Mouse (Mus musculus) spleen, adult 2 months (tissue): ENCODE measurements at regions not wholly inside any gene's neighbourhood (a gene's known extent, or its start where the extent isn't known, plus 50 kb on each side); places are given as distances from the start of the nearest gene placed in this dataset.

ENCODE experiments used
- DNase-seq, 2 experiments: peaks; one replicate each; pipeline versions ENCODE4 v3.0.0 to v3.0.0-alpha.2; 2012 to 2021; ENCODE audit warnings: low spot score in 2 of 2, low read depth in 1 of 2
- H3K27ac ChIP-seq: fragments of 200-500 bp; 2 replicates; pipeline ENCODE4 v1.5.1; 2012; ENCODE audit warnings: low read length, inconsistent platforms; ENCODE audit not compliant: insufficient read depth
- H3K27me3 ChIP-seq: fragments of 200-500 bp; 2 replicates; pipeline ENCODE4 v1.6.1; 2012; ENCODE audit warnings: mild to moderate bottlenecking, moderate library complexity, low read length, inconsistent platforms; ENCODE audit not compliant: control insufficient read depth, insufficient read depth
- H3K36me3 ChIP-seq: fragments of 200-500 bp; 2 replicates; pipeline ENCODE4 v1.6.1; 2012; ENCODE audit warnings: mild to moderate bottlenecking, low read length, inconsistent platforms; ENCODE audit not compliant: control insufficient read depth, insufficient read depth
- H3K4me1 ChIP-seq: fragments of 200-500 bp; 2 replicates; pipeline ENCODE4 v1.6.1; 2011; ENCODE audit warnings: inconsistent platforms; ENCODE audit not compliant: control insufficient read depth, insufficient read depth, insufficient read length
- H3K4me3 ChIP-seq: fragments of 200-500 bp; 2 replicates; pipeline ENCODE4 v1.5.1; 2011; ENCODE audit warnings: mild to moderate bottlenecking, inconsistent platforms; ENCODE audit not compliant: insufficient read depth, insufficient read length; ENCODE audit errors: extremely low read depth
- CTCF ChIP-seq: fragments of 200-500 bp; IDR thresholded peaks from 2 replicates; pipeline ENCODE4 v1.5.1; 2011; ENCODE audit warnings: mild to moderate bottlenecking, inconsistent platforms; ENCODE audit not compliant: insufficient read depth, insufficient read length, insufficient replicate concordance; ENCODE audit errors: extremely low read depth
- POLR2A ChIP-seq: fragments of 200-500 bp; IDR thresholded peaks from 2 replicates; pipeline ENCODE4 v1.6.1; 2011; ENCODE audit warnings: low read depth, low read length, inconsistent platforms
- WGBS: fragments of 180-500 bp; shearing (Covaris S2); methylation state at CpG from one replicate; pipeline ENCODE4 v1.1.7; 2018; 5-methylcytosine and 5-hydroxymethylcytosine counted together

DNA sequence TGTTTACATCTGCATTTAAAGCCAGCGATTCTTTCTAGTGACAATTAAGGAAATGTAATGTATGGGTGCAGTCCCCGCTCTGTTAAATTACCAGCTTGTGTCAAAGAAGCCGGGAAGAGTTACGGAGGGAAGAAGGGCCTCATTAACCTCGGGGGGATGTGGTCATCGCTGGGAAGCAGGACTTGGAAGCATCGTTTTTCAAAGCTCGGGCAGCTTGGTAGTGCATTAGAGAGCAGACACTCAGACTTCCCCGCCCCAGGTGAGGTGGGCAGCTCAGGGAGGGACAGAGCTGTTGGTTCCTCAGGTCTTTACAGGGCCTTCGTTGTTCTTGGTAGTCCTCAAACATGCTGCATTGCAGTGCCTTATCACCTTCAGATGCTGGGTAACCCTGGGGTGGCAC lies 236.1 kb upstream of the Zfp64 start:
- WGBS = 67% methylated on average over 10 of the region's 10 CpGs
- Histone ChIP-seq H3K4me1 (no peaks in the 10 kb centered on the region), H3K27me3 (no peaks in the 10 kb centered on the region), H3K4me3 (no peak overlapping the region), H3K36me3 (no peaks in the 10 kb centered on the region), H3K27ac (no peak overlapping the region)
- TF ChIP-seq CTCF (no peak), POLR2A (no peak)
- no peak for DNase-seq

- 90% methylated on average over 3 of the region's 3 CpGs for WGBS
- no peak for DNase-seq
These were observed 222.2 kb upstream of the Zfp64 start for GRCm38 (mm10) chr2:169177565-169177964.

DNA sequence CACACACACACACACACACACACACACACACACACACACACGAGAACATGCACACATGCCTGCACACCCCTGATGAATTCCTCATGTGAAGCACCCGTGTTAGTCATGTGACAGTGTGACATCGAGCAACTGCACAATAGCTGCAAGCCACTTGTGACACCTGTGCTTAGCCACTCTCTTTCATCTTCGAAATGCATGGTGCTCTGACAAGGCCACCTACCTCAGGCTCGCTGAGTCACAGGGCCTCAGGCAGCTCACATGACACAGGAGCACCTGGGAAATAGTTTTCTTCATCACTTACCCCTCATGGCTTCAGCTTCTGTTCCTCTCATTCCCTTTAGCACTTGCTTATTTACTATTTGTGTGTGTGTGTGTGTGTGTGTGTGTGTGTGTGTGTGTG lies 213.4 kb upstream of the Zfp64 start:
- Histone ChIP-seq H3K36me3 (no peaks in the 10 kb centered on the region), H3K4me3 (no peak overlapping the region), H3K27me3 (no peaks in the 10 kb centered on the region), H3K4me1 (no peaks in the 10 kb centered on the region), H3K27ac (no peak overlapping the region)
- TF ChIP-seq CTCF (no peak), POLR2A (no peak)
- no peak for DNase-seq
- 63% methylated on average over 5 of the region's 5 CpGs for WGBS

More at GRCm38 (mm10) chr2:169177565-169177964, 222.2 kb upstream of the Zfp64 start:
- no peaks in the 10 kb centered on the region for H3K4me1 ChIP-seq
- no peaks in the 10 kb centered on the region for H3K36me3 ChIP-seq
- no peak overlapping the region for H3K27ac ChIP-seq
- TF ChIP-seq CTCF (no peak), POLR2A (no peak)
- no peaks in the 10 kb centered on the region for H3K27me3 ChIP-seq
- no peak overlapping the region for H3K4me3 ChIP-seq

DNA sequence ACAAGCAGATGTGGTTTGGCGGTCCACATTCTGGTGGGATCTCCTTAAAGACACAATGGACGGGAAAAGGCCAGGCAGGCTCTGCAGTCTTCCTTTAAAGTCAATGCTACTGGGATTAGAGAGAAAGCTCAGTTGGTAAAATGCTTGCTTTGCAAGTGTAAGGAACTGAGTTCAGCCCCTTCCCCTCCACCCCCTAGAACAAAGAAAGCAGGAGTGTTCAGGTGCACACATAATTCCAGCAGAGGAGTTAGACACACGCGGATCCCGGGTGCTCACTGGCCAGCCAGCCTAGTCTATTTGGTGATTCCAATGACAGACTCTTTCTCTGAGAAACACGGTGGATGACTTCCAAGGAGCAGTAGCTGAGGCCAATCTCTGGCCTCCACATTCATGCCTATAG lies 213.0 kb upstream of the Zfp64 start:
- Histone ChIP-seq H3K36me3 (no peaks in the 10 kb centered on the region), H3K27me3 (no peaks in the 10 kb centered on the region), H3K4me3 (no peak overlapping the region), H3K4me1 (no peaks in the 10 kb centered on the region), H3K27ac (no peak overlapping the region)
- DNase-seq = no peak
- TF ChIP-seq POLR2A (no peak), CTCF (no peak)
- 88% methylated on average over 6 of the region's 6 CpGs for WGBS

DNA sequence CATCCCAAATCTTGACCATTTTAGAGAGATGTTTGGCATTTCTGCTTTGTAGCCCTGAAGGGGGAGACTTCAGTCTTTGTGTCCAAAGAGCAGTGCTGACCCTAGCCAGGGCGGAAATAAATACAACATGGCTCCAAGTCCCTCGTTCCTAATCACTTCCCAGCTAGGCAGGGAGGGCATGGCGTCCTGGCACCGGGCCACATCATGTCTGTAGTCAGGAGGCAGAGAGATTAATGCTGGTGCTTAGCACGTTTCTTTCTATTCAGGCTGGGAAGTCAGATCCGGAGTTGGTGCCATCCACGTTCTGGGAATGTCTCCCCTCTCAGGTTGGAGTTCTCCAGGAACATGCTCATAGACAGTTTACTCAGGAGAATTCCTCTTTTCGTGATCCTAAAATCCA lies 206.3 kb upstream of the Zfp64 start:
- no peak for DNase-seq
- no peaks in the 10 kb centered on the region; the same call in 1 of the 2 replicates for H3K4me1 ChIP-seq
- no peaks in the 10 kb centered on the region for H3K27me3 ChIP-seq
- no peaks in the 10 kb centered on the region for H3K36me3 ChIP-seq
- 82% methylated on average over 8 of the region's 8 CpGs for WGBS
- H3K4me3 ChIP-seq = no peak overlapping the region
- no peak overlapping the region for H3K27ac ChIP-seq
- TF ChIP-seq CTCF (no peak), POLR2A (no peak)

DNA sequence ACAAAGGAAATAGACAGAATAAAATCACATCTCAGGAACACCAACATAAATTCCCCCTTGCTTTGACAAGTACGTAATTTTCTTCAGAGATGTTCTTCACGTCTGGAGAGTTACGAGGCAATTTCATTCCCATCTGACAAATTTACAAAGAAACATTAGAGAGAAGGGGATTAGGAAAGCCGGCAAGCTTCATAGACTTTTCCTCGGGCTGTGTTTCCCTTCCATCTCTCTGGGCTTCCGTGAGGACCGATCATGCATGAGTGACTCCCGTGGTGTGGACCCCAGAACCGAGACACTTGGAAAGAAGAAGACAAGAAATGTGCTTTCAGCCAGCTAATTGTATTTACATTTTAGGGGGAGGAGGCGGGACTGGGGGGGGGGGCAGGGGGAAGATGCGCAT lies 203.4 kb upstream of the Zfp64 start:
- H3K36me3 ChIP-seq = no peaks in the 10 kb centered on the region
- no peaks in the 10 kb centered on the region; the same call in 1 of the 2 replicates for H3K4me1 ChIP-seq
- H3K27ac ChIP-seq = no peak overlapping the region
- no peak for TF ChIP-seq CTCF
- no peak overlapping the region for H3K4me3 ChIP-seq
- no peaks in the 10 kb centered on the region for H3K27me3 ChIP-seq
- WGBS = 79% methylated on average over 11 of the region's 11 CpGs
- DNase-seq = no peak

DNA sequence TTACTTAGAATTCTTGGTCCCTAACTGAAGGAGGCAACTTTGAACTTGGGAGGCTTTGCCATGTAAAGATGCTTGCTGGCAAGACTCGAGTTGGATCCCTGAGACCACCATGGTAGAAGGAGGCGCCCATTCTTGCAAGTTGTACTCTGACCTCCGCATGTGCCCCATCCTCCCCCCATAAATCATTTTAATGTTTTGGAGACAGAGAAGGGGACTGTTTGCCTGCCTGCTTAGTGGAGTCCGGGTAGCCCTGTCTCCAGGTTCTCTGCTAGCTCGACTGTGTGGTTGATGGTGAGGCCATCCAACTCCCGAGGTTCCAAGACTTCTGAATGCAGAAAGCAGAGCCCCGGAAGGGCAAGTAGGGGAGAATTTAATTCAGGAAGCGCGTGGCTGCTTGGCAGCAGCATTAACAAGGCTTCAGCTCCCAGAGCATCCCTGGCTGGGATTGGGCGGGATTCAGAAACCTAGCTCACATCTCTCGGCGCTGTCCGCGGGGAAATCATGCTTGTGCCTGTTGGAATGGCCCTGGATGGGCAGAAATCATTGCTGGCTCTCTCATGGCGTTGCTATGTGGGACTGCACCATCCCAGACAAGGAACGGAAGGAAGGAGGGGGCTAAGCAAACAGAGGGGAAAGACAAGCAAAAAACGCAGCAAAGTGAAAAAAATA lies 202.8 kb upstream of the Zfp64 start:
- no peak overlapping the region for H3K4me3 ChIP-seq
- DNase-seq = no peak
- 64% methylated on average over 17 of the region's 17 CpGs for WGBS
- H3K27ac ChIP-seq = no peak overlapping the region
- no peaks in the 10 kb centered on the region for H3K27me3 ChIP-seq
- no peaks in the 10 kb centered on the region; the same call in 1 of the 2 replicates for H3K4me1 ChIP-seq
- H3K36me3 ChIP-seq = no peaks in the 10 kb centered on the region
- TF ChIP-seq CTCF (no peak), POLR2A (no peak)
